Mouse (Mus musculus): ENCODE results near the gene Cgn. TPM values are rescaled to one million over a fixed set of nuclear protein-coding genes. Genes with fewer than 3 reads are reported as not detected.

The Cgn gene
- 2.0 and 3.3 TPM in 2 replicates for total RNA-seq (2021)
- long read RNA-seq, experiment 1 = 0 reads
- long read RNA-seq, experiment 2, partial matches to known transcripts = 0 of 1 reads
- long read RNA-seq, experiment 2, other reads (novel, unspliced or antisense) = 1 of 1 reads

- peak; percentile 96 for DNase-seq
These were observed at the start of gene Cgn for GRCm38 (mm10) chr3:94786367-94786835. TSS of gene Cgn (minus strand) at chr3:94786492.

GRCm38 (mm10) chr3:94835396-94835795 lies 49.1 kb upstream of the Cgn start:
- DNase-seq = no peak

DNA sequence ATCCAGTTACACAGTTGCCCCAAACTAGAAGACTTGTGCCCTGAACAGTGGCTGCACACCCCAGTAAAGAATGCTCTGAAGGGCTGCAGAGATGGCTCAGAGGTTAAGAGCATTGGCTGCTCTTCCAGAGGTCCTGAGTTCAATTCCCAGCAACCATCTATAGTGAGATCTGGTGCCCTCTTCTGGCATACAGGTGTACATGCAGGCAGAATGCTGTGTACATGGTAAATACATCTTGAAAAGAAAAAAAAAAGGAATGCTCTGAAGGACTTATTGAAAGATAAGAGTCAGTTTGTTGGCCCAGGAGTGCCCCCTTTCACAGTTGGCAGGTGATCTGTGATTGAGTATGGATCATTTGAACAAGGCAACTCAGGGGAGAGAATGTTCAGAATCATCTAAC lies 47.1 kb upstream of the Cgn start:
- DNase-seq = no peak

DNA sequence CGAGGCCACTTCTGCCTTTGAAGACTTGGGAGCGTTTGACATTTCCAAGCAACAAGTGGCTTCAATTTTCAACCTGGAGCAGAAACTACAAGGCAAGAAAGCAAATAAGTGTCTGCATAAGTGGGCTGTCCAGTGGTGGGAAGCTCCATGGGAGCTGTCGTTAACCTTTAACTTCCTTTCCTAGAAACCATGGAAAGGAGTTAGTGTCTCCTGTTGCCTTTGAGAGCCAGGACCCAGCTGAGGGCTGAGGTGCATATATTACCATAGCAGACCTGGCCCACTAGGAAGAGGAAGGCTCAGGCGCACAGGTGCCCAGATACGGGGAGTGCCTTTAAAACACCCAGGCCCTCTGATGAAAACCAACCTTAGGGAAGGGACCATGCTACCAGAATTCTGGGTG lies 46.4 kb upstream of the Cgn start:
- no peak for DNase-seq

- DNase-seq = no peak
These were observed 45.8 kb upstream of the Cgn start for GRCm38 (mm10) chr3:94832100-94832499.

DNA sequence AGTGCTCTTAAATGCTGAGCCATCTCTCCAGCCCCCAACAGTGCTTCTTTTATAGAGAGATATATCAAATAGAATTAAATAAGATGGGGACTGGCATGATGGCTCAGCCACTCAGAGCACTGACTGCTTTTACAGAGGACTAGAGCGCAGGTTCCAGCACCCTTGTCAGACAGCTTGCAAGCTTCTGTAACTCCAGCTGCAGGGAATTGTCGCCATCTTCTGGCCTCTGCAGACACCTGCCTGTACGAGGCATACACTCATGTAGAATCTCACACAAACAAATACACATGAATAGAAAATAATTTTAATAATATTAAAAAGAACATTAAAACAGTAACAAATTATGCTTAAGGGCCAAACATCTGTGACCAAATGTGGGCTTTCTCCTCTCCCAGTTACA lies 37.8 kb upstream of the Cgn start:
- no peak for DNase-seq

- DNase-seq = no peak
These were observed 35.8 kb upstream of the Cgn start for GRCm38 (mm10) chr3:94822082-94822481.

DNA sequence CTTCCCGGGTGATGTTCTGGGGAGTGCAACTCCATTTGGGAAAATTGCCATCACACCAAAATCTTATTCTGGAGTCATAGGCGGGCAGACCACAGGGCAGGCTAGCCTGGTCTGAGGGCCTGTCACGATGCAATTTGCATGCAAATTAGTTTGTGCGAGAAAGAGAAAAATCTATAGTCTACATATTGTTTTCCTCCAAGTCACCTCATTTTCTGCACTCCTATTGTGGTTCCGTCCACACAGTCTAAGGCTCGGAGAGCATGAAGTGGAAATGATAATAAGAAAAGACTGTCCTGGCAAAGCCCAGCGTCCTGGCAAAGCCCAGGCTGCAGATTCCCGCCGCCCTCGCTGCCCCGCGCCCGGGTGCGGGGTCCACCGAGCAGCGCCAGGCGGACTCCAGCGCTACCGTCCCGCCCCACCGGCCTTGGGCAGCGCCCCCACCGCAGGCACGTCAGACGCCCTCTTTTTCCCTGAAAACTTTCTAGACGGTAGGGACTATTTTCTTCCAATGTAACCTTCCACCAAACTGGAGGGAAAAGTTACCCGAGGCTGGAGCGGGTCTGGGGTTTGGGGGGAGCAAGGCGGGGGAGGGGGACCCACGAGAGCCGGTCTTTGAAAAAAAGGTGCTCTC lies 34.8 kb upstream of the Cgn start:
- DNase-seq = peak; percentile 66

DNA sequence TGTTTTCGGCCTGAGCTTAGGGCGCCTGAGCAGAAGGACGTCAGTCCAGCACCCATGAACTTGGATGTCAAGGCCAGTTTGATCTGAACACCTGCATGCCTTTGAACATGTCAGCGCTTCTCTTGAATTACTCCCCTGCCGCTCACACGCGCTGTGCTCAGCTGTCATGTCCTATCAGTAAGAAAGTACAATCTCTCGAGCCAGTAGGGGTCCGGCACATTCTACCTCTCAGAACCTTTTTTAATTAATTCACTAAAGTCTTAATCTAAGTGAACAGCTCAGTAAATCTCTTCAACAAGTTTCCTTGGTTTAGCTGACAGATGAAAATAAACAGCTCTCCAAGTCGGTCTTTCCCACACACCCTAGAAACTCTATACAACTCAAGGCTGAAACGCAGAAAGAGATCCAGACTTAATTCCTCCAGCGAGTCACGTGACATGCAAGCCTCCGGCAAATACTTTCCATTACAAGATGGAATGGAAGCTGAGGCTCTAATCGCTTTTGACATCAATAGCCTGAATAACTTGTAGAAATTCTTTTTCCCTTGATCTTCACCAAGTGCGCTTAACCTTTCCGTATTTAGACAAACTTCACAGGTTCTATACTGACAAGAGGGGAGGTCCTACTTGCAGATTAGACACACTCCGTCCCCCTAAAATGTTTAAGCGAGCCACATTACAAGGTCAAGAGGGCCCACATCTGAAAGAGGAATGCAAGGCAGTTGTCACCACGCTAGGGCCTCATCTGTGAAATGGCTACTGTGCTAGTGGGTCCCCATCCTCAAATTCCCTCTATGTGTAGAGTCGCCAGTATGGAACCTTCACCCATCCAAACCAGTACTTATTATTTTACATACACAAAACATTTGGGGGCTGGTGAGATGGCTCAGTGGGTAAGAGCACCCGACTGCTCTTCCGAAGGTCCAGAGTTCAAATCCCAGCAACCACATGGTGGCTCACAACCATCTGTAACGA lies 33.4 kb upstream of the Cgn start:
- no peak for DNase-seq

GRCm38 (mm10) chr3:94817731-94818130 lies 31.4 kb upstream of the Cgn start:
- DNase-seq = no peak

GRCm38 (mm10) chr3:94815603-94816002 lies 29.3 kb upstream of the Cgn start:
- no peak for DNase-seq

DNA sequence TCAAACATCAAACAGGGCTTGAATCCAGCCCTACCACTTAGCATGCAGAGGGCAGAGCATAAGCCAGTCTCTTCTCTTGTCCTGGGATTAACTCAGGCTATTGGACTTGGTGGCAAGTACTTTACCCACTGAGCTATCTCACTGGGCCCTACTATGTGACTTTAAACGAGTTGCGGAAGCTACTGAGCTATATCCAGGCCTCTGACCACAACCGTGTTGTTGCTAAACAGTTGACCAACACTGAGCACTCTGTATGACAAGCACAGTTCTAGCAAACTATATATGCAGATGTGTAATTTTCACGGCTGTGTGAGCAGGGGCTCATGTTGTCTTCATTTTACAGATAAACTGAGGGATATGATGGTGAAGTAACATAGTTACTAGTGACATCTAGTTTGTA lies 28.4 kb upstream of the Cgn start:
- no peak for DNase-seq

- no peak for DNase-seq
These were observed 27.8 kb upstream of the Cgn start for GRCm38 (mm10) chr3:94814063-94814462.

DNA sequence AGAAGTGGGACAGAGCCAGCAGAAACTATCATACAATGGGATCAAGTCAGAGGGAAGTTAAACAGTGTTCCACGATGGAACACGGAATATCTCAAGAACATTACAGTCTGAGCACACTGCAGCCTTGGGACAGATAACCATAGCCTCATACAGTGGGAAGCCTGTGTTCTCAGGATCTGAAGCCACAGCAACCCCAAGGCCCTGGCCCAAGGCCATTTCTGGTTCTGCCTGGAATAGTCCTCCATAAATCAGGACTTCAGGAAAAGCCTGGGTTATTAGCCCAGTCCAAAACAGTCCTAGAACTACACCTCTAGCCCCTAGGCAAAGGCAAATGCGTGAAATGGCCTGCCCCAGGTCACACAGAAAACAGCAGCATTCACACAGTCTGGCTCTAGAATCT lies 27.4 kb upstream of the Cgn start:
- DNase-seq = peak; percentile 84

GRCm38 (mm10) chr3:94811628-94812027 lies 25.3 kb upstream of the Cgn start:
- DNase-seq = peak; percentile 50

DNA sequence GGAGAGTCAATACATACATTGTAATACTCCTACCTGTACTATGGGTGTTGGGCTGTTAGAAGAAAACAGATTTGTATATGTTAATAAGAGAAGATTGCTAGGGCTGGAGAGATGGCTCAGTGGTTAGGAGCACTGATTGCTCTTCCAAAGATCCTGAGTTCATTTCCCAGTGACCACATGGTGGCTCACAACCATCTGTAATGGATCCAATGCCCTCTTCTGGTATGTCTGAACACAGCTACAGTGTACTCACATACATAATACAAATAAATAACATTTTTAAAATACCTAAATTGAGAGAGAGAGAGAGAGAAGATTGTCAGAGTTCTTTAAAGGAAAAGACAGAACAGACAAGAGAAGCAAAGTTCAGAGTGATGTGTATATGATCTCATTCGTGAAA lies 22.0 kb upstream of the Cgn start:
- DNase-seq = no peak

DNA sequence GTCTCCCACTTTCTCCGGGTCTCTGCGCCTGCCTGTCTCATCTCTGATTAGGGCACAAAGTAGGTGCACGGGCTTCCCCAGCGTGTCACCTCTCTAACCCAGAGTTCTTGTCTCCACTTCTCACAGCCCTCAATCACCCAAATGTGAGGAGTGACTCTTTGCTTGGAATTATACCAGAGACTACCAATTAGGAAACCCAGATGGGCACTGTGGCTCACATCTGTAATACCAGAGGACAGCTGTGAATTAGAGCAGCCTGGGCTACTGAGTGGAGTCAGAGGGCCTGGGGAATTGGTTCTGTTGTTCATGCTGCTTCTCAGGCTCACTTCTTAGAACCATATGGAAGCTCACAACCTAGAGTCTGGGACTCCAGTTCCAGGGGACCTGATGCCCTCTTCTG lies 18.7 kb upstream of the Cgn start:
- DNase-seq = no peak

- DNase-seq = peak; percentile 45
These were observed 17.9 kb upstream of the Cgn start for GRCm38 (mm10) chr3:94804146-94804545.

DNA sequence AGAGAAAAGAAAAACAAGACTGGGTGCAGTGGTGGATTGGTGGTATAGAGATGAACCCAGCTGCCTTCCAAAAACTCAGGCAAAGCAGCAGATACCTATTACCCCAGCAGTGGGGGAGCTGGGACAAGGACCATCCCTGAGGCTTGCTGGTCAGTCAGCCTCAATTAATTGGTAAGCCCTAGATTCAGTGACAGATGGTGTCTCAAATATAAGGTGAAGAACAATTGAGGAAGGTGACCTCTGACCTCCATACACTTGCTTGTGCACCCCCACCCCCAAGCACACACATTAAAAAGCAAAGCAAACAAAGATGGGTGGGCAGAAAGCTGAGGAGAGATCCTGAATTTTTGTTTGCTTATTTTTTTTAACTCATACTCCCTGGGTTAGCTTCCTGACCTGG lies 9.9 kb upstream of the Cgn start:
- DNase-seq = no peak

GRCm38 (mm10) chr3:94795596-94796140 lies 9.4 kb upstream of the Cgn start:
- DNase-seq = no peak

DNA sequence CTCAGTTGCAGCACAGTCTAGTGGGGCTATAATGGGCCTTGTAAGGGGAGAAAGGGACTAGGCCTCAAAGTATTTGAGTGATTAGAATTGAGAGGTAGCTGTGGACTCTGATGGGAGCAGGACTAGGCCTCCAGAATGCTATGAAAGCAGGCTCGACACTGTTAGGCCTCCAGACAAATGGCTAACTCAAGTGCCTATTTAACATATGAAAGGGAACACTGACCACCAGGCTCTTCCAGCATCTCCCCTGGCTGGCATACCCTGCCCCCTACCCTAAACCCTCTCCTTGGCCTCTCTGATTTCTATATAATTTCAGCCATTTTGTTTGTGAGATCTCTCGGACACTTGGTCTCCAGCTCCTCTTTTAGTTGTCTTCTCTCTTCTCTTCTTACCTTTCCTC lies 8.1 kb upstream of the Cgn start:
- DNase-seq = no peak

DNA sequence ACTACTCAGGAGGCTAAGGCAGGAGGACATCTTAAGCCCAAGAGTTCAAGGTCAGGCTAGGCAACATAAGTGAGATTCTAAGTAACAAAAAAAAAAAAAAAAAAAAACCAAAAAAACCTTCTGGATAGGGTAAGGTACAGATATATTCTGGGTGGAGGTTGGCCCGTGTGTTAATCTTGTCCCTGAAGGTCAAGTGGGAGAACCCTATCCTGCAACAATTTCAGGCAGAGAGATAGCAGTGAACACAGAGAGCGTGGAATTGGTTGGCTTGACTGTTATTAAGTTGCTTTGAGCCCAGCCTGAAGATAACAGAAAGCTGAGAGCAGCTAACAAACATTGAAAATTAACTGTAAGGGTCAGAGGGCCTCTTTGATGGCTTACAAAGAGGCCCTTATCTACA lies 7.4 kb upstream of the Cgn start:
- no peak for DNase-seq

DNA sequence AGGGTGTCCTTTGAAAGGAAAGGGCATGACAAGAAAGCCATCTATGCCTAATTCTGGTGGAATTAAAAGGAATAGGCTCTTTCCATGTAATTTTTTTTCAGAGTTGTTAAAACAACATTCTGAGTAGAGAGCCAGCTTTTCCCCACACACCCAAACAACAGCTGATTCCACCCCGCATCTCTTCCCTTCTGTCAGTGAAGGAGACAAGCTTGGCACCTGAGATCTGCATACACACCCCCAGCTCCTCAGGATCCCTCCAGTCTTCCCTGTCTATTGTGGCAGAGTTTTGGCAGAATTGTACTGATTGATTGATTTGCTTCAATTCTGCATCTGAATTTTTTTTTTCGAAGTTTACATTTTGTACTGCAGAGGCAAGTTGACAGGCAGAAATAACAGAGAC lies 6.0 kb upstream of the Cgn start:
- DNase-seq = no peak
